Mouse (Mus musculus) liver, adult (tissue): ENCODE results near the gene Svs1.

Source experiments
- GATA4 ChIP-seq: IDR thresholded peaks from 2 replicates; pipeline ENCODE4 v1.6.1; 2014; ENCODE audit warnings: mild to moderate bottlenecking, low read length; ENCODE audit not compliant: insufficient replicate concordance

Svs1 gene

DNA sequence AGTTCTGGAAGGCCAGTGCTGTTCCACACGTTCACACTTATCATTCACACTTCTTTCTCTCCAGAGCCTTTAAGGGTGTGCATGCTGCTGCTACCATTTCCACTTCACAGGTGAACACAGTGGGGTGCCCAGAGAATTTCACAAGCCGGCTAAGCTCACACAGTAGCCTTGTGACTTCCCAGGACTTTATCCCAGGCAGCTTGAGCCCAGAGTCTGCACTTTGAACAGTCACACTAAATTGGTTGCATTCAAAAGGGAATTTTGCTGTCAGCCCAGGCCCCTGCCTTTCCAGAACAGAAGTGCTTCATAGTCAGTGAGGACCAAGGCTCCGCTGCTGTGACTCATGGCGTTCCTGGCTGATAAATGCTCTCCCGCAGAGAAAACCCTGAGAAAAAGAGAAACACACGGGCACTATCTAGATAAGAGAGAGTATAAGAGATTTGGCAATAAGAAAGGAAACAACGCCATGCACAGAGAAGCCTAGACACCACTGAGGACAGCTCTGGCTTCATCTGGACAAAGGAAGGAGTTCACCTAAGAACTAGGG lies at the start of gene Svs1:
Svs1 (plus strand) TSS at position 418 of the 547 bp plus-strand sequence.
- TF ChIP-seq GATA4: no peak

DNA sequence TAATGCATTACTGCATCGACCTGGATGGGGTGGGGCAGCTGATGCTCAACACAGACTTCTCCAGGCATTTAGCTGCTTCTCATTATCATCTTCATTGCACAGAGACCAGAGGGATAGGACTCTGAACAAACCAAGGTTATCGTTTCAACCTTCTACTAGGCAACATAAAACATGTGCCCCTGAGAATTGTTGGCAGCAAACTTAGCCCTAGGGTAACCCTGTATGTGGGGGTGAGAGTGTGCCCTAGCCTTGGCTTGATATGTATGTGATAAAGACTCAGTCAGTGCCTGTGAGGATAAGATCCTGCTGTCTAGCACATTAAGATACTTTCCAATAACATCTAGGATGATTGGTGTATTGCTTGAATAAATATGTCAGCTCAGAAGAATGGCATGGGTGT lies 37.1 kb upstream of the Svs1 start:
- no peak for TF ChIP-seq GATA4

GRCm38 (mm10) chr6:48950676-48951075 lies 36.0 kb upstream of the Svs1 start:
- TF ChIP-seq GATA4: no peak

GRCm38 (mm10) chr6:48951630-48952029 lies 35.0 kb upstream of the Svs1 start:
- no peak for TF ChIP-seq GATA4

DNA sequence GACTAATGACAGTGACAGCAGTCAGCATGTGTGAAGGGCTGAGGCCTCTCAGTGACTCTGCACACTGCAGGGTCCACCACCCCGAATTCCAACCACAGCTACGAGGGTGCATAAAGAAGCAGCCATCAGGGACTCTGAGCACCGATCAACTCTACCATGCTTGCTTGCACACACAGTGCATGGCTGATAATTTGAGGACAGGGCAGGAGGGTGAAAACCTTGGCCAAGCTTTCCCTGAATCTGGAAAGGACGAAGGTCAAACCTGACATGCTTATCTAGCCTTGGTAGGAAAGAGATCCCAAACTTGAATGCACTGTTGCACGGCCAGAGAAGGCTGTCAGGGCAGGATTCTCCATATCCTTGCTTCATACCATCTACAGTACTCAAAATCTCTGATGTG lies 33.4 kb upstream of the Svs1 start:
- no peak for TF ChIP-seq GATA4

DNA sequence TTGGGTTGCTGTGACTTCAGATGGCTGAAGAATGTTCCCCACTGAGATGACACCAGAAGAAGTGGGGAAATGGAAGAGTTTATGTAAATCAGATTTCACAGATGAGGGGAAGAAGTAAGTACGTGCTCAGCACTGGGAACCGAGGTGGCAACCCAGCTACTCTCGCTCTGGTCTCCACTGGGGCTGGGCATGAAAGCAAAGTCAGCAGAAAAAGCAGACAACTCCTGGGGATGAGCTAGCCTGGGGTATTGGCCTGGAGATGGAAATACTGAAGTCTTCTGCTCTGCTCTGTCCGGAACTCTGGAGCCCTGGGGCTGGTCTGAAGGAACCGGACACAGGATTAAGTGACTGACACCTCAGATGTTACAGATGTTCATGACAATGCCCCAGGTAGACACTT lies 32.5 kb upstream of the Svs1 start:
- TF ChIP-seq GATA4: no peak

GRCm38 (mm10) chr6:48954946-48955345 lies 31.7 kb upstream of the Svs1 start:
- no peak for TF ChIP-seq GATA4

DNA sequence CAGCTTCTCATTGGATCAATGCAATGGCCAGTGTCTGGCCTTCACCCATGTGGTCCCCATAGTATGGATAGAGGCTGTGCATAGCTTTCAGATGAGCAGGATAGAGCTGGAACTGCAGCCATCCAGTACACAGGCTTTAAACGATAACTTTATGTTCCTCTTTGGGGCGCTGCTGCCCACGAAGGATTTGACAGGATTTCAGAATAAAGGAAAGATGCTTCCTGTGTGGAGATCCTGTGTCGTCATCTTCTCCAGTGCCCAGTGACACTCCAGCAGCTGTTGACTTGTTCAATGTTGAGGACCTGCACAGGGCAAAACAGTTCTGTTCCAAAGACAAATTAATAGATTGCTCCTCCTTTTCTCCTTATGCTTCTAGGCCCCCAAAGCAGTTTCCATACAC lies 29.9 kb upstream of the Svs1 start:
- no peak for TF ChIP-seq GATA4

DNA sequence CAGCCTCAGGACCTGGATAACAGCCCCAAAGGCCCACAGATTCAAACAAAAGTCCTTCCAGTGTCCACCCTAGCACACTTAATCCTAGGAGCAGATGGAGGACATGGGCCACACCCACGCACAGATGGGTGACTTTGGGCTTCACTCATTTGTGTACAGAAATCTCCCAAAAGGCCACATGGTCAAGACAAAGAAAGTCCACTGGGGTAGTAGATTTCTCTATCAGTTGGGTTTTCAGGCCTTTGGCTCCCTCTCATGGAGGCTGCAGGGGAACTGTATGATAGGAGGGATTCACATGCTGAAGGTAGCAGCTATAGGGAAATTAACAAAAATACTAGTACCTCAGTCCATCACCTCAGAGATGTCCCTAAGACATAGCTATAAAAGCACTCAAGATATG lies 28.6 kb upstream of the Svs1 start:
- no peak for TF ChIP-seq GATA4

DNA sequence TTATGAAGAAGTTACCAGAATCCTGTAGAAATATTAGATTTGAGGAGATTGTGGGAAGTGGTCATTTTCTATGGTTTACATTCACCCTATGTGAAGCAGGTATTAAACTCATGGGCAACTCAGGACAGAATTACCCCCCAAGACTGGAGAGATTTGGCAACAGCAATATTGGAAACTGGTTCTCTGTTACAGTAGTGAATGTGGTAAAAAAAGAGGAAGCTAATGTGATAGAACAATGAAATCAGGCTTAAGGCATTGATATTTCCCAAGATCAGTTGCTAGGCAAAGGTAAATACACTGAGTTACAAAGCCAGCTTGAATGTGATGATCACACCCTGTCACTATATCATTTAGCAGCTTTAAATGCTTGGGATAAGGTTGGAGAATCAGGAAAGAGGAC lies 18.8 kb upstream of the Svs1 start:
- TF ChIP-seq GATA4: no peak

DNA sequence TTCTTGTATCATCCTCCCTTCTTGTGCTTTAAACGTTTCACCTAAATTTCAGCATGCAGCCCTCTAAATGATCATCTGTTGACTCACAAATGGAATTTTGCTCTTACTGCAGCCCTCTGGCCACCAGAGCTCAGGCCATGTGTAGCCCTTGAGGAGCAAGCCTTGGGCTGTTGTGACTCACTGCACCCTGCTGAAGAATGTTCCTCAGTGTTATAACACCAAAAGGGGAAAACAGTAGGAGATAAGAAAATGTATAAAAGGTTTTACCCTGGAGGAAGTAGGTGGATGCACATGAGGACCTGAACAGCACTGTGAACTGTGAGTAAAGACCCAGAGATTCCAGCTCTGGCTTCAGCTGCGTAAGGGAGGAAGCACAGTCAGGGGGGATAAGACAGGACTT lies 12.0 kb upstream of the Svs1 start, which contains the start of gene Doxl2:
Doxl2 (plus strand) TSS at position 301 of the 400 bp plus-strand sequence.
- no peak for TF ChIP-seq GATA4

- no peak for TF ChIP-seq GATA4
Measured at GRCm38 (mm10) chr6:48979616-48980015, 7.0 kb upstream of the Svs1 start.

GRCm38 (mm10) chr6:48982305-48982704 lies 4.4 kb upstream of the Svs1 start:
- no peak for TF ChIP-seq GATA4

GRCm38 (mm10) chr6:48989971-48990370 lies 3.3 kb downstream of the Svs1 start:
- no peak for TF ChIP-seq GATA4

GRCm38 (mm10) chr6:48991991-48992390 lies 5.3 kb downstream of the Svs1 start:
- TF ChIP-seq GATA4: no peak

DNA sequence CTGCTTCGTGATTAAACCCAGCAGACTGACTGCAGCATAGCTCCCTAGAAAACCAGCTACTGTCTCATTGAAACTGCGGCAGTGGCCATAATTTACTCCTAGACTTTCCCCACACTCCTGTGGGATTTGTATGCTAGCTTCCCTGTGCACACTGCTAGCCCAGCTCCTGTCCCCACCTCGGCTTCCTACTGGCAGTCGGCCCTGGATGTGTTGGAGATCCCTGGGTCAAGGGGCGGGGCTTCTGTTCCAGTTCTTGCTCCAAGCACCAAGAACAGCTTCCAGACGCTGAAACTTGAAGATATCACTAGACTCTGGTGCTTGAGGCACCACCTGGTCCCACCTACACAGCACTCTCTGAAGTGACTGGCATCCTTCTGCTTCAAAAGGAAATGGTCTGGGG lies 11.5 kb downstream of the Svs1 start:
- no peak for TF ChIP-seq GATA4

GRCm38 (mm10) chr6:48998796-48999195 lies 12.1 kb downstream of the Svs1 start:
- no peak for TF ChIP-seq GATA4
